Mouse (Mus musculus) cerebellum, postnatal 25 days (tissue): ENCODE measurements around the gene Nhlh2.
A peak's percentile ranks its signal among the peaks of the same experiment; 100 is the strongest.

Source experiments
- DNase-seq, 2 experiments: peaks; one replicate each; pipeline ENCODE4 v3.0.0; 2021; ENCODE audit warnings: mixed read lengths in 2 of 2

Nhlh2 gene

DNA sequence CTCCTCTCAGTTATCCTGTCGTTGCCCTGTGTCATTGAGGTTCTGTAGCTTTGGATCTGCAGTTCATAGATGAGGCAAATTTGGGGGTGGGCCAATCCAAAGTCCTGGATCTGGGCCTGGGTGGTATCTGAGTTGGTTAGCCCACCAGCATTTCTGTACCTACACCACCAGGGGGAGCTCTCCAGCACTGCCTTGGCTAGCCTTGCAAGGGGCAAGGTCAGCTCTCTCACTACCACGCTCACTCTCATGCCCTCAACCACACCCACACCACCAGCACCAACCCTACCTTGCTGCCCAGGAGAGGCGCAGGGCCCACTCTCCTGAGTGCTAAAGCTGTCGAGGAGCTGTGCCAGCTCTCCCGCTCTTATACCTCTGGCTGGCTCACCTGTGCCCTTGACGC is 18.0 kb downstream of the Nhlh2 start:
- no peak for DNase-seq

- DNase-seq, result no peak
Measured at GRCm38 (mm10) chr3:102037806-102038205, 27.9 kb downstream of the Nhlh2 start.

- DNase-seq, result no peak
Measured at GRCm38 (mm10) chr3:102038608-102039007, 28.7 kb downstream of the Nhlh2 start.

DNA sequence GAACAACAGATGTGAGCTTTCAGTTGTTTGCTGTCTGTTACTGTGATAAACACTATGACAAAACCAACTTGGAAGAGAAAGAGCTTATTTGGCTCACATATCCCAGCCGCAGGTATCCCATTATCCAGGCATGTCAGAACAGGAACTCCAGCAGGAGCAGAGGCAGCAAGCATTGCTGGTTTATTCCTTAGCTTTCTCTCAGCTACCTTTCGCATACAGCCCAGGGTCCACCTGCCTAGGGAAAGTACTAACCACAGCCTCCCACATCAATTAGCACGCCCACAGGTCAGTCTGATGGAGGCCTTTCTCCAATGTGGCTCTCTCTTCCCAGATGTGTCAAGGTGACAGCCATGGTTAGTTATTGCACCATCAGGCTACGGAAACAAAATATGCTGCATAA is 31.8 kb downstream of the Nhlh2 start:
- no peak for DNase-seq

- DNase-seq, result peak; percentile 47 to 72
Measured at GRCm38 (mm10) chr3:102045071-102045470, 35.2 kb downstream of the Nhlh2 start.

- DNase-seq, result no peak
Measured at GRCm38 (mm10) chr3:102047532-102047931, 37.7 kb downstream of the Nhlh2 start.

GRCm38 (mm10) chr3:102049207-102050104 is 39.6 kb downstream of the Nhlh2 start:
- DNase-seq, result peak in 1 of 2 experiments; percentile 25

DNA sequence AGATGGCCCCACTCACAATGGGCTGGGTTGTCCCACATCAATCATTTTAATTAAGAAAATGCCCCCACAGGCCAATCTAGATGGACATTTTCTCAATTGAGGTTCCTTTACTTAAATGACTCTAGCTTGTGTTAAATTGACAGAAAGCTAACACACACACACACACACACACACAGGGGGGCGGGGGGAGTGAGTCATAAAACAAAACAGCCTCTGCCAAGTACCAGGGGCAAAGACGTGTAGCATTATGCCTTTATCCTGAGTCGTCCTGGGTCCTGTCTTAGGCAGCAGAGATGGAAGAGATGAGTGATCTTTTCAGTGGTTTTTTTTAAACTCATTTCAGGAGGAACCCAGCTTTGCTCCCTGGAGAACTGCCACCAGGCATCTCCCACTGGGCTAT is 42.2 kb downstream of the Nhlh2 start:
- DNase-seq, result no peak

DNA sequence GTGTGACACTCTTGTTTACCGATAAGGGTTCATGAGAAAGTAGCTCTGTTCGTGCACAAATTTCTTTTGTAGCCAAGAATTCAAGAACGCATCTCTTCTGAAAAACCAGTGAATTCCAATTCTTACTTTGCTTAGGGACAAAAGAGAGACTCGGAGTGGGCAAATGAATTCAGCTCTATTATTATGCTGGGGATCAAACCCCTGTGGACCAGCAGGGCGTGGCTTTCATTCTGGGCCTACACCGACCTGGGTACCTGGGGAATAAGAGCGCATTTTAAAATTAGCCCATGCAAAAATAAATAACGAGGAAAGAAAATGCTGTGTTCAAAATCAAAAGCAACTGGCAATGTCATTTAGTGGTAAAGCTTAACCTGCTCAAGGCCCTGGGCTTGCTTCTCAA is 43.4 kb downstream of the Nhlh2 start:
- DNase-seq, result no peak

DNA sequence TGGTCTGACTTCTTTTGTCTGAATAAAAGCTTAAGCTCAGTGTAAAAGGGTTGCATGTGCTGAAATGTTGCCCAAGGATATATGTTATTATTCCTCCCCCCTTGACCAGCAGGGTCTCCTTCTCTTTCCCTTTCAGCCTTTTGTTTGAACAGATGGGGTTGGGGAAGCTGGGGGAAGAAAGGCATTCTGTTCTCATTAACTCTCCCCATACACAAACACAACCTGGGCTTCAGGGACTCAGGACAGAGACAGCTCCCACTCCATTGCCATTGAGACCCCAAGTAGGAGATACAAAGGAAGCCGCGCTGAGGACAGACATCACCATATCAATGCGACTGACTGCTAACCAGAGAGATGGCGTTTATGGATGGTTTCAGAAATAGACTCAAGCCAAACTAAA is 46.0 kb downstream of the Nhlh2 start:
- no peak for DNase-seq

- no peak for DNase-seq
Measured at GRCm38 (mm10) chr3:102060065-102060464, 50.2 kb downstream of the Nhlh2 start.

DNA sequence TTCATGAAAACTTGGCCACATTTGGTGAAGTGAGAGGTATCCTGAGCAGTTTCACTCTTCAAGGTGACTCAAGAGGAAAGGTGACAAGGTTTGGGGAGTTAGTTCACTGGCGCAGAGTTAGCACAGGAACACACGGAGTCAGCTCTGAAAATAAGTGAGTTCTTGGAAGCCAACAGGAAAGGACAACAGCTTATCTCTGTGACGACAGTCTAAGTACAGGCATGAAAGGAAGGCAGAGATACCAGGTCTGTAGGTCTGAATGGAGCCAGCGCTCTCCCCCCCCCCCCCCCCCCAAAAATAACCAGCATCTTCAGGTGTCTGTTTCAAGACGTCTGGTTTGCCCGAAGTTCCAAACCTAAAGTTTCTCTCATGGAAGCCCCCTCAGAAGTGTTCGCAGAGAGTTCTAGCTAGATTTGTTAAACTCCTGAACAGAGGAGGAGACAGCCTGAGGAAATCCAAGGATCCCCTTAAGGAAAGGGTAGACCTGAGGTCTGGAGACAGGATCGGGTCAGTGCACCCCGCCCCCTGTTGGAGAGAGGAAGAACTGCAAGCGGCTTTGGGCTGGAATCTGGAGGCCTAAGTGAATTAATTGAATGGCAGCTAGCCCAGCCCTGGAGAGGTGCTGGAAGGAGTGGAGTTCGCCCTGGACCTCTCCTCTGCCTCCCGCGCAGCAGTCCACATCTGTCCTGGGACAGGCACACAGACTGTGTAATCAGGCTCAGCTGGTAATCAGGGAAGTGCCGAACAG is 52.2 kb downstream of the Nhlh2 start:
- DNase-seq, result peak; percentile 84 to 87

DNA sequence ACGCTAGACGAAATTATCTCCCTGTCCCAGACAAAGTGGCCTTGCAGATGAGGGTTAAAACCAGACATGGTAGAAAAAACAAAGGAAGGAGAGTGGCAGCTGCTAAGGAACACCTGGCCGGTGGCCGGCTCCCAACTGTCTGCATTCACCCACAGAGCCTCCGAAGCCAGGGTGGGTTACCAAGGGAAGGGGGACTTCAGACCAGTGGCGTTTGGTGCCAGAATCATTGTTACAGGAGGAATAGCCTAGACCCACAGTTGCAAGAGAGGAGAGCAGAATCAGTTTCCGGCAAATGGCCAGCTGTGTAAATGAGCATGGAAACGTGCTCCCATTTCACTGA is 52.8 kb downstream of the Nhlh2 start:
- no peak for DNase-seq

- no peak for DNase-seq
Measured at GRCm38 (mm10) chr3:102063273-102064120, 53.6 kb downstream of the Nhlh2 start.

GRCm38 (mm10) chr3:102064566-102064965 is 54.7 kb downstream of the Nhlh2 start:
- no peak for DNase-seq
